Mouse (Mus musculus): ENCODE measurements around the gene Ankdd1a. TPM values are rescaled to one million over a fixed set of nuclear protein-coding genes. Genes with fewer than 3 reads are reported as not detected.
A peak's percentile ranks its signal among the peaks of the same experiment; 100 is the strongest.

Ankdd1a gene
- polyA plus RNA-seq, 1 experiment from 2014 or later = not detected

DNA sequence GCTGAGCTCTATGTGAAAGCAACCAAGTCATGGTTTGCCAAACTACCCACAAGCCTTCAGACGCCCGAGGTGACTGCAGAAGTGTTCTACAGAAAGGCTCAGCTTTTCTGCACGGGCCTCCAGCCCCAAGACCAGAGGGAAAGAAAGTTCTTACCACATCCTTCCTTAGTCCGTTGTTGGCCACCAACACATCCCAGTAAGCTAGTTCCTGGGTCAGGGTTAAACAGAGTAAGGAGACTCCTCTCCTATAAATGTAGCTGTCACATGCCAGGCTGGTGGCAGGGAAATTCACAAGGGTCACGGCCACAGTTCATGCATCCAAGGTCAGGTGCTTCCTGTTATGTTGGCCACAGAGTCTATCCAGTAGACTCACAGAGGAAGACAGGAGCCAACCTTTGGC, 32.1 kb upstream of the Ankdd1a start:
- Histone ChIP-seq H3K4me3 (no peak overlapping the region), H3K27me3 (ENCODE audit: low read depth, poor library complexity, severe bottlenecking) (no peaks in the 10 kb centered on the region), H3K27ac (peak overlapping the region; percentile 84; the same call in 1 of the 2 replicates), H3K4me1 (peaks cover 61% of the 10 kb centered on the region), H3K36me3 (peaks cover 32% of the 10 kb centered on the region), H3K9me3 (replicated peaks) (no peaks in the 10 kb centered on the region)
- DNase-seq (ENCODE audit: low spot score) = no peak
- WGBS = 94% methylated on average over 5 of the region's 5 CpGs

DNA sequence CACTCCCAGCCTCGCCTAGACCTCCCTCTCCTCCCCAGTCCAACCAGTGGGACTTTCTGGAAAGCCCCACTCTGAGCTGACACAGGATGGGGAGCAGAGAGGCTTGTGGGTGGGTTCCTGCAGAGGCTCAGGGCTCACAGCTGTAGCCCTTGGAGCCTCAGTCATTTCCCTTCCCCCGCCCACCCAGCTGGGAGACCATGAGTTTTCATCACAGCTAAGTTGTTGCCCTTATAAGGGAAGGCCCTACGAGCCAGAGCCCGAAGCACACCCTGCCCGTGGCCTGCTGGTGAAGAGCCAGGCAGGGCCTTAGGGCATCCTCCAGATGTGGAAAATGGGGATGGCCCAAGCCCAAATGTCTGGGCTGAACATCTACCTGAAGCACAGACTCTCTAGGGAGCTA, 31.0 kb upstream of the Ankdd1a start:
- H3K36me3 ChIP-seq = peaks cover 21% of the 10 kb centered on the region
- no peaks in the 10 kb centered on the region for H3K9me3 ChIP-seq (replicated peaks)
- peak overlapping the region; percentile 84 for H3K27ac ChIP-seq
- no peaks in the 10 kb centered on the region for H3K27me3 ChIP-seq (ENCODE audit: low read depth, poor library complexity, severe bottlenecking)
- peaks cover 61% of the 10 kb centered on the region for H3K4me1 ChIP-seq
- H3K4me3 ChIP-seq = no peak overlapping the region
- peak; percentile 81 for DNase-seq (ENCODE audit: low spot score)
- WGBS = 12% methylated on average over 5 of the region's 5 CpGs

DNA sequence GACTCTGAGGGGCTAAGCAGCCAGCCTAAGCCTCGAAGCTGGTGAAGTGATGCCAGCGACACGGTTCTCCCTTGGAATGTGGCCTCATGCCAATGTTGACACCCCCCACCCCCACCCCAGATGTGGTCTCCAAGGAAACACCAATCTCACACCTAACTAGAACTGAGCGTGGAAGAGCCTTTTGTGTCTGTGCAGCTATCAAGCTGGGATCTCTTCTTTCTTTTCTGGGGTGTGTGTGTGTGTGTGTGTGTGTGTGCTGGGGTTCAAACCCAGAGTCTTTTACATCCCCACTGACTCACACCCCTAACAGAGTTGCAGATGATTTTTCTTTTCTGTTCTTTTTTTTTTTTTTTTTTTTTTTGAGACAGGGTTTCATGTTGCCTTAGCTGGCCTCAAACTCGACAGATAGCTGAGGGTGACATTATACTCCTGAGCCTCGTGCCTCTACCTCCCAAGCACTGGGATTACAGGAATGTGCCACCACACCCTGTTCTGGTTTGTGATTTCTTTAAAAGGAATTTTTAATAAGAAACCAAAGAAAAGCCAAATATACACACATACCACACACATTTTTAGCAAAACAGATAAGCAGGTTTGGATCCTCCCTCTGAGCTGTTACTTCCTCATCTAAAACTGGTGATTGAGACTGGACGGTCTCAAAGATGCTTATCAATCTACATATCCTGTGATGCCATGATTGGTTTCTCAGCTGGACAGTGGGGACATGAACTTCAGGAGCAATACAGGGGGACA, 30.3 kb upstream of the Ankdd1a start:
- H3K27me3 ChIP-seq (ENCODE audit: low read depth, poor library complexity, severe bottlenecking) = no peaks in the 10 kb centered on the region
- H3K4me3 ChIP-seq = no peak overlapping the region
- peaks cover 60% of the 10 kb centered on the region for H3K4me1 ChIP-seq
- no peaks in the 10 kb centered on the region for H3K9me3 ChIP-seq (replicated peaks)
- no peak for DNase-seq (ENCODE audit: low spot score)
- peak overlapping the region; percentile 84 for H3K27ac ChIP-seq
- peaks cover 14% of the 10 kb centered on the region; the same call in 1 of the 2 replicates for H3K36me3 ChIP-seq
- 50% methylated on average over 7 of the region's 7 CpGs for WGBS

DNA sequence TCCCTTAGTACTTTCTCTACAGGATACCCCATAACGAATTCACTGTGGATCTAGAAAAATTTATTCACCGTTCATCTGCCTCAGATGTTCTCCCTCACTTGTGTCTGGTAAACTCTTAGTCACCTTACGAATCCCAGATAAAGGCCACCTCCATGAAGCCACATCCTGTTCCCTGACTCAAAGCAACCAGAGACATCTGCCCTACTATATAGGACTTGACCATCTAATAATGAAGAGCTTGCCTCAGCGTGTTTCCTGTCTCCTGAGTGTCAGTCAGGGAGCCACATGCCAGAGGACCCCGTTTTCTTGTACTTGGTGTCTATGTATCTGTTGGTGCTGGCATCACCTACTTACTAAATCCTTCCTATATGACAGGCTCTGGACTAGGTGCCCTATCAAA, 29.6 kb upstream of the Ankdd1a start:
- Histone ChIP-seq H3K27ac (0 out of 2 replicates have a peak overlapping the region, but pooled peaks have one; percentile 56), H3K27me3 (ENCODE audit: low read depth, poor library complexity, severe bottlenecking) (no peaks in the 10 kb centered on the region), H3K4me3 (no peak overlapping the region), H3K36me3 (peaks cover 14% of the 10 kb centered on the region; the same call in 1 of the 2 replicates), H3K9me3 (replicated peaks) (no peaks in the 10 kb centered on the region), H3K4me1 (peaks cover 54% of the 10 kb centered on the region)
- no peak for DNase-seq (ENCODE audit: low spot score)
- WGBS = 86% methylated on average over 5 of the region's 5 CpGs

DNA sequence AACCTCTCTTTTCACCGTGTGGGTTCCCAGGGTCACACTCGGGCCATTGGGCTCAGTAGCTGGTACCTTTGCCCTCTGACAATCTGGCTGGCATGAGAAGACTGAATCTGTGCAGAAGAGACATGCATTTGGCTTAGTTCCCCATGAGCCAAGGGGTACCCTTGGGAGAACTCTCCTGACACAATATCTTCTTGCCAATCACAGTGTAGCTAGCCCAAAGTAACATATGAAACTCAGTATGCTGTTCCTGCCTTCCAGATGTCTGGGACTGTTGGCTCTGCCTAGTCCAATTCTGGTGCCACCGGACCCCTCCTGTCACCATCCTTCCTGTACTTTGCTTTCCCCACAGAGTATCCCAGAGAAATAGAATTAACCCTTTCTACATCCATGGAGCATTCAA, 29.1 kb upstream of the Ankdd1a start:
- H3K4me3 ChIP-seq = no peak overlapping the region
- no peak for DNase-seq (ENCODE audit: low spot score)
- H3K9me3 ChIP-seq (replicated peaks) = no peaks in the 10 kb centered on the region
- H3K27me3 ChIP-seq (ENCODE audit: low read depth, poor library complexity, severe bottlenecking) = no peaks in the 10 kb centered on the region
- H3K36me3 ChIP-seq = peaks cover 11% of the 10 kb centered on the region; the same call in 1 of the 2 replicates
- peaks cover 49% of the 10 kb centered on the region for H3K4me1 ChIP-seq
- 92% methylated on average over 3 of the region's 3 CpGs for WGBS
- no peak overlapping the region for H3K27ac ChIP-seq

DNA sequence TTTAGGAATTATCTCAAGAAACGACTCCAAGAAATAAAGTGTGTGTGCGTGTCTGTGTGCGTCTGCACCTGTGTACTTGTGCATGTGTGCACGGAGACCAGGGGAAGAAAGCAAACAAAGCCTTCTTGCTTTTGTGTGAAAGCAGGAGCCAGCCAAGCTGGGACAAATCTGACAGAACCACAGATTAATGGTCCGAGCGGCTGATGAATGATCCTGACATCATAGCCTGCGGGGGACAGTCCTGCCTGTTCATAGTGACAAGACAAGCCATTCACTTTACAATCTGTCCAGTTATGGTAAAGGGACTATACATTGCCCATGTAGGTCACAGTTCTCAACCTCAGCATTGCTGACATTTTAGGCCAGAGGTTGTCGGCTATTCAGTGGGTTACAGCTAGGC, 28.3 kb upstream of the Ankdd1a start:
- H3K9me3 ChIP-seq (replicated peaks) = no peaks in the 10 kb centered on the region
- peaks cover 47% of the 10 kb centered on the region for H3K4me1 ChIP-seq
- H3K4me3 ChIP-seq = no peak overlapping the region
- peaks cover 11% of the 10 kb centered on the region; the same call in 1 of the 2 replicates for H3K36me3 ChIP-seq
- peak overlapping the region; percentile 37; the same call in 1 of the 2 replicates for H3K27ac ChIP-seq
- 84% methylated on average over 8 of the region's 8 CpGs for WGBS
- no peak for DNase-seq (ENCODE audit: low spot score)
- H3K27me3 ChIP-seq (ENCODE audit: low read depth, poor library complexity, severe bottlenecking) = no peaks in the 10 kb centered on the region

DNA sequence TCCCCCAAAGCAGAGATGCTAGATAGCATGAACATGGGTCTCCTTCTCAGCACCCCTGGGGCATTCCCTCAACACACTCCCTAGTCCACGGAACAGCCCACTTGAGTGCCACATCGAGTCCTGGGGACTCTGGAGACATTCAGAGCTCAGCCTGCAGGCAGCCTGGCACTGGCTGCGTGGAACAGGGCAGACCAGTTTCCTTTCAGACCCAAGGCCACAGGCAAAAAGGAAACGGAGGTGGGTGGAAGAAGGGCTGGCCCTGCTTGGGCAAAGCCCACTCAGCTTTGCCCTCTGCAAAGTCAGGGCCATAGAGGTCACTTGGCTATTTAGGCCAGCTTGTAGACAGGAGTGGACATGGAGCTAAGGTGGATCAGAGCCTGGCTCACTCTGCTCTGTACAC, 27.9 kb upstream of the Ankdd1a start:
- WGBS = 70% methylated on average over 4 of the region's 4 CpGs
- H3K4me3 ChIP-seq = no peak overlapping the region
- peaks cover 47% of the 10 kb centered on the region for H3K4me1 ChIP-seq
- no peaks in the 10 kb centered on the region for H3K9me3 ChIP-seq (replicated peaks)
- H3K27me3 ChIP-seq (ENCODE audit: low read depth, poor library complexity, severe bottlenecking) = no peaks in the 10 kb centered on the region
- no peak for DNase-seq (ENCODE audit: low spot score)
- H3K27ac ChIP-seq = peak overlapping the region; percentile 37
- H3K36me3 ChIP-seq = 0 out of 2 replicates have a peak, but pooled peaks cover 8% of the 10 kb centered on the region

DNA sequence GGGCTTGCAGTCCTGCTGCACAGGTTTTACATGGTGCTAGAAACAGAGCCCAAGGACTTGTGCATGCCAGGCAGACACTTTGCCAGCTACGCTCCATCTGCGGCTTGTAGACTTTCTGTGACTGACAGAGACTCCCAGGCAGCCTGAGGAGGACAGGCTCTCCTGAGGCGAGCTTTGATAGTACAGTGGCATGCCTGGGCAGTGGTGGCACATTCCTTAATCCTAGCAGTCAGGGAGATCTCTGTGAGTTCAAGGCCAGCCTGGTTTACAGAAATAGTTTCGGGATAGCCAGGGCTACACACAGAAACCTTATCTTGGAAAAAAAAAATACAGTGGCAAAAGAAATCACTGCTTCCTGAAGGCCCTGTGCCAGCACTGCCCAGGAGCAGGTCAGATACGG, 27.1 kb upstream of the Ankdd1a start:
- DNase-seq (ENCODE audit: low spot score) = no peak
- Histone ChIP-seq H3K9me3 (replicated peaks) (no peaks in the 10 kb centered on the region), H3K27me3 (ENCODE audit: low read depth, poor library complexity, severe bottlenecking) (no peaks in the 10 kb centered on the region), H3K27ac (0 out of 2 replicates have a peak overlapping the region, but pooled peaks have one; percentile 30), H3K4me3 (no peak overlapping the region), H3K36me3 (0 out of 2 replicates have a peak, but pooled peaks cover 2% of the 10 kb centered on the region), H3K4me1 (peaks cover 43% of the 10 kb centered on the region)
- WGBS = 88% methylated on average over 5 of the region's 5 CpGs

DNA sequence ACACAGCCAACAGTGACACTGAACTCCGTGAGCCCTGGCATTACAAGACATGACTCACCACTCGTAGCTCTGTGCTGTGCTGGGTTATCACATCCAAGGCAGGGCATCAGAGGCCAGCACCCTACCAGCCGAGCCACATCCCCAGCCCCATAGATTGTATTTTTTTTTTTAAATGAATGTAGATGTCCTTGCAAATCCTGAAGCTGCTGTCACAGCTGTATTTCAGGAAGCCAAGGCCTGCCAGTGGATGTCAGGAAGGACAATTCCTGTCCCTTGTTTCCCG, 26.4 kb upstream of the Ankdd1a start:
- Histone ChIP-seq H3K9me3 (replicated peaks) (no peaks in the 10 kb centered on the region), H3K36me3 (no peaks in the 10 kb centered on the region), H3K4me3 (no peak overlapping the region), H3K27me3 (ENCODE audit: low read depth, poor library complexity, severe bottlenecking) (no peaks in the 10 kb centered on the region), H3K27ac (peak overlapping the region; percentile 62; the same call in 1 of the 2 replicates), H3K4me1 (peaks cover 41% of the 10 kb centered on the region)
- no peak for DNase-seq (ENCODE audit: low spot score)
- WGBS = 70% methylated on average over 4 of the region's 4 CpGs

DNA sequence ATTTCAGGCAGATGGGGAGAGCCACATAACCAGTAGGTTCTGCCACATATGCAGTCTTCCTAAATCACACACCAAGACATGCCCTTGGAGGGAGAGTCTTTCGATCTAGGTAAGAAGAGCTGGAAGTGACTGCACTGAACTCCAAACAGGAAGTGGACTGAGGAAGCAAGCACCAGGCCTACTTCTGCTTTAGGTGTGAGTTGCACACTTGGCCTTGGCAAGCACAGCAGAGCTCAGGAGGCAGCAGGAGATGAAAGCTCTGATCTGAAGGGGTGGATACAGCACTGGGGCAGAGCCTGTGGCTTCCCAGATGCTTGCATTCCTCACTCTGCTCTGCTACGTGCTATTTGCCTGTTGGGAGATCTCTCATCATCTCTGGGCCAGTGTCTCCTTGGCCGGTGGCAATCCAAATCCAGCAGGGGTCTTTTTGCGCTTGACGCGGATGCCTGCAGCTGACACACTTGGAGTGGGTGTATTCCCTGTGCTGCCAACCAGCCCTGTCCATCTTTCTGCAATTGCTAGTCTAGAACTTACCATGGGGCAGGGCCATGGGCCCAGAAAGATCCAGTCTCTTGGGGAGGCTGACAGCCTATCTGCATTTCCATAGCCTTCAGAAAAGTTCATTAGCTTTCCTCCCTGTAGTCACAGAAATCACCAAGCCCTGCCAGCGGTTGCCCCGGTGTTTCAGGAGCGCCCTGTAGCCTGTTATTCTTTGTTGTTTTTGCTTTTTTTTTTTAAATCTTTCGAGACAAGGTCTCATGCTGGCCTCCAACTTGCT, 25.8 kb upstream of the Ankdd1a start:
- DNase-seq (ENCODE audit: low spot score) = no peak
- 83% methylated on average over 10 of the region's 10 CpGs for WGBS
- Histone ChIP-seq H3K9me3 (replicated peaks) (no peaks in the 10 kb centered on the region), H3K27ac (peak overlapping the region; percentile 62), H3K4me1 (peaks cover 36% of the 10 kb centered on the region), H3K4me3 (no peak overlapping the region), H3K36me3 (no peaks in the 10 kb centered on the region), H3K27me3 (ENCODE audit: low read depth, poor library complexity, severe bottlenecking) (no peaks in the 10 kb centered on the region)

DNA sequence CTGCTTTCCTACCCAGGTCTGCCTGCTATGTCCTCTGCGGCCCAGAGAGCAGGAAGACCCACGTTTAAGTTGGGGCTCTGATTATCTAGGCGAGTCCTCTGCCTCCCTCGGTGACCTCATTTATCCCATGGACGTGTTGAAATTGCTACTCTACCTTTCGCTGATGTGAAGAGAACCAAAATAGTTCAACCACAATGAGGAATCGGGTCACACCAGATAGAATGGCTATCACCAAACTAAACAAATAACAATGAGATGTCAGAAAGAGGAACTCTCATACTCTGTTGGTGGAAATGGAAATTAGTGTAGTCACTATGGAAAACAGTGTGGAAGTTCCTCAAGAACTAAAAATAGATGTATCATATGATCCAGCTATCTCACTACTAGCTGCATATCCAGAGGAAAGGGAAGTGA, 22.1 kb upstream of the Ankdd1a start:
- Histone ChIP-seq H3K4me1 (peaks cover 11% of the 10 kb centered on the region), H3K27me3 (ENCODE audit: low read depth, poor library complexity, severe bottlenecking) (no peaks in the 10 kb centered on the region), H3K27ac (0 out of 2 replicates have a peak overlapping the region, but pooled peaks have one; percentile 14), H3K36me3 (no peaks in the 10 kb centered on the region), H3K9me3 (replicated peaks) (no peaks in the 10 kb centered on the region), H3K4me3 (no peak overlapping the region)
- no peak for DNase-seq (ENCODE audit: low spot score)
- WGBS = 81% methylated on average over 7 of the region's 7 CpGs

DNA sequence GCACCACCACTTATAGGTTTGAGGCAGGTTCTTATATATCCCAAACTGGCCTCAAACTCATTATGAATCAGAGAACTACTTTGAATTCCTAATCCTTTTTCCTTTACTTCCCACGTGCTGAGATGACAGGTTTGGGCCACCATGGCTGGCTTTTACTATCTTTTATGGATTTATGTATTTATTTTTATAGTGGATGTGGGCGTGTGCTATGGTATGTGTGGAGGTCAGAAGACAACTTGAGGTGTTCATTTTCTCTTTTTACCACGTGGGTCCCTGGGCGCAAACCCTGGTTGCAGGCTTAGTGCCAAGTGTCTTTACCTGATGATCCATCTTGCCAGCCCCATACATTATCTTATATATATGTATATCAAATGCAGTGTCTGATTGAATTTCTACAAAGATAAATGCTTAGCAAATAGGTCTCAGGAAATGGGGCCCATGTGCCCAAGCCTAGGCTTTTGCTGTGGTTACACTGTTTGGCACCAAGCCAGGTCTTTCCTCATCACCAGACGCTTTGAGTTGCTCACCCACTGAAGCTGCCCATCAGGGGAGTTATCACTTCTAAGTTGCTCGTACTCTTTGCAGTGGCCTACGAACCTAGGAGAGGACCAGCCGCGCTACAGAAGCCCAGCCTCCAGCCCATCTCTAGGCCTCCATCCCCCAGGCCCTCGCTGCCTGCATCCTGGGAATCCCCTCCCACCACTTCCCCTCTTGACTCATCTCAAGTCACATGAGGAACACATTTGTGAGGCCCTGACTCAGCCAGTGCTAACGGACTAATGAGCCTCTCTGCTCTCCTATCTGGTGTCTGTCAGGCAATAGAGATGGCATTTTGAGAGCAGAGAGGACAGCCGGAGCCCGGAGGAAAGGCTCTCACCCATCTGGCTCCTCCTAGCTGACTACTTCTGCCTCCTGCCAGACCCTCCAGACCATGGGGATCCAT, 21.4 kb upstream of the Ankdd1a start:
- 65% methylated on average over 13 of the region's 13 CpGs for WGBS
- DNase-seq (ENCODE audit: low spot score) = no peak
- H3K27ac ChIP-seq = 0 out of 2 replicates have a peak overlapping the region, but pooled peaks have one; percentile 14
- no peaks in the 10 kb centered on the region for H3K36me3 ChIP-seq
- no peaks in the 10 kb centered on the region for H3K27me3 ChIP-seq (ENCODE audit: low read depth, poor library complexity, severe bottlenecking)
- no peak overlapping the region for H3K4me3 ChIP-seq
- peaks cover 11% of the 10 kb centered on the region for H3K4me1 ChIP-seq
- H3K9me3 ChIP-seq (replicated peaks) = no peaks in the 10 kb centered on the region

All from limb, embryonic 10.5 days (tissue).